Mouse (Mus musculus) gastrocnemius, postnatal 14 days (tissue): Measurements from ENCODE around the gene Xylt2. TPM values are rescaled to one million over a fixed set of nuclear protein-coding genes. Genes with fewer than 3 reads are reported as not detected.
A peak's percentile ranks its signal among the peaks of the same experiment; 100 is the strongest.
"Not testable (repeated sequence)": the region's sequence is repeated elsewhere in the genome, so short reads cannot be mapped to it uniquely, and the experiment has no call there.

Experiments used
- DNase-seq: peaks from one replicate; pipeline ENCODE4 v3.0.0; 2021; ENCODE audit warnings: mixed read lengths
- intact Hi-C: fragments of 180-260 bp; cut with DNase I; formaldehyde crosslinking; loops from one replicate; pipeline ENCODE4 v1.15.1; 2025; ENCODE audit warnings: low total_unique reads
- total RNA-seq, 2 experiments: library from RNA; stranded (reverse); gene quantifications; 2 replicates each; pipeline ENCODE4 v1.2.3; 2021

The Xylt2 gene
- total RNA-seq, 2 experiments from 2014 or later, result 6.6 to 7.8 TPM

DNA sequence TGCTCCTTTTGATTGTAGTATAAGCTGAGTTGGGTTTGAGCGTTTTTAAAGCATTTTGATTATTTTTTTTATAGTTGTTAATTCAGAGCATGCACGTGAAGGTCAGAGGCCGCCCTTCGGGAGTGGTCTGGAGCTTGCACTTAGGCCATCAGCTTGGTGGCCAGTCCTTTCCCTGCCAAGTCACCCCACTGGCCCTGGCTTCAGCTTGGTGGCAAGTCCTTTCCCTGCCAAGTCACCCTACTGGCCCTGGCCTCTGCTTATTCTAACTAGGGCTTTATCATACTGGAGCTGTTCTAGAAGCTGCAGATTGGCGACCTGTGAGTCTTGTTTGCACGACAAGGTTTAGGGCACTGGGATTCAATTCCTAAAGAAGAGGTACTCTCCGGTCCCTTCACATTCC lies 5.1 kb upstream of the Xylt2 start:
- intact Hi-C loops, result no loop called here
- no peak for DNase-seq

DNA sequence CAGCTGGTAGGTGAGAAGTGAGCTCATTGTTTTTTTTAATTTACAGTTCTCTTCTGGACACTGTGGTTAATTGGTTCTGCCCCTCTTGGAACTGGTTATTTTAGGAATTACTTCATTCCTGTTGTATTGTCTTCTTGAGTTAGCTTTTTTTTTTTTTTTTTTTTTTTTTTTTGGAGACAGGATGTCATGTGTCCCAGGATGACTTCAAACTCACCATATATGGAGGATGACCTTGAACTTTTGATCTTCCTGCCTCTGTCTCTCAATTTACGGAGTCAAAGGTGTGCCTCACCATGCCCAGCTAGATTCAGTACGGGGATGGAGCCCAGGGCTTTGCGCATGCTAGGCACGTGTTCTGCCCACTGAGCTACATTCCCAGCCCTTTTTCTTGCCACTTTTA lies 4.3 kb upstream of the Xylt2 start:
- intact Hi-C loops, result no loop called here
- DNase-seq, result no peak

- no peak for DNase-seq
- intact Hi-C loops, result no loop called here
Observed at GRCm38 (mm10) chr11:94680639-94681038, 3.3 kb upstream of the Xylt2 start.

GRCm38 (mm10) chr11:94677607-94678145 lies 361 bp upstream of the Xylt2 start:
- intact Hi-C loops, result no loop called here
- DNase-seq, result no peak

GRCm38 (mm10) chr11:94676308-94676707 lies 1.0 kb downstream of the Xylt2 start:
- no peak for DNase-seq
- intact Hi-C loops, result no loop called here

DNA sequence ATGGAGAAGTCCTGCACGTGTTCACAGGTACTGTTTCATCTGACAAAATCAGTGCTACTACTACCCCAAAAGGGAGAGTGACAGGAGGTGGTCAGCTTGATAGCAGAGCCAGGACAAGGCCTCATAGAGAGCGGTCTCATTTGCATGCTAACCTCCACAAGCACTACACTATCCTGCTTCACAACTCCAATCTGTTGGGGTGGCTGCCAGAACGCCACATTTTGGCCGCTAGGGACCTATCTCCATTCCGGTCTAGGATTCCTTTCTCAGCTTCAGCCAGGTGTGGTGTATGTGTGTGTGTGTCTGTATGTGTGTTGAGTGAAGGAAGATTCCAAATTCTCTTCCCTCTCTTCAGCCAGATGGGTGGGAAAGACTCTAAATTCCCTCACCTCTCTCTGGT lies 1.9 kb downstream of the Xylt2 start:
- intact Hi-C loops, result no loop called here
- DNase-seq, result no peak

DNA sequence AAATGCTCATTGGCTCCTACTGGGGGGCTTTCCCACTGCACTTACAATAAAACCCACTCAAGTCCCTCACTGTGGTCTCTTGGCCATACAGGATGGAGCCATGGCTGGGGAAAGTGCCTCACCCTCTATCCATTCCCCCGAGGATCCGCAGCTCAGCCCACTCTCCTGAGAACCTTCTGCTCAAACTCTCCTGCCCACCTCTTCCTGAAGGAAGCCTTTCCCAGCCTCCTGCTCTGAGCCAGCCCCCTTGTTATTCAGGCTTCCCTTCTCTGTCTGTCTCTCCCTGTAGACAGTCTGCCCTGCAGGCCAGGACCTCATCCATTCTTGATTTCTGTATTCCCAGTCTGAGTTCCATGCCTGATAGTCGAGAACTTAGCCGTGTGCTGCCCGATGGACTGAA lies 2.3 kb downstream of the Xylt2 start:
- intact Hi-C loops, result no loop called here
- no peak for DNase-seq

GRCm38 (mm10) chr11:94665281-94665680 lies 12.0 kb downstream of the Xylt2 start:
- no peak for DNase-seq
- intact Hi-C loops, result no loop called here

GRCm38 (mm10) chr11:94661344-94661743 lies 16.0 kb downstream of the Xylt2 start:
- intact Hi-C loops, result no loop called here
- DNase-seq, result no peak

DNA sequence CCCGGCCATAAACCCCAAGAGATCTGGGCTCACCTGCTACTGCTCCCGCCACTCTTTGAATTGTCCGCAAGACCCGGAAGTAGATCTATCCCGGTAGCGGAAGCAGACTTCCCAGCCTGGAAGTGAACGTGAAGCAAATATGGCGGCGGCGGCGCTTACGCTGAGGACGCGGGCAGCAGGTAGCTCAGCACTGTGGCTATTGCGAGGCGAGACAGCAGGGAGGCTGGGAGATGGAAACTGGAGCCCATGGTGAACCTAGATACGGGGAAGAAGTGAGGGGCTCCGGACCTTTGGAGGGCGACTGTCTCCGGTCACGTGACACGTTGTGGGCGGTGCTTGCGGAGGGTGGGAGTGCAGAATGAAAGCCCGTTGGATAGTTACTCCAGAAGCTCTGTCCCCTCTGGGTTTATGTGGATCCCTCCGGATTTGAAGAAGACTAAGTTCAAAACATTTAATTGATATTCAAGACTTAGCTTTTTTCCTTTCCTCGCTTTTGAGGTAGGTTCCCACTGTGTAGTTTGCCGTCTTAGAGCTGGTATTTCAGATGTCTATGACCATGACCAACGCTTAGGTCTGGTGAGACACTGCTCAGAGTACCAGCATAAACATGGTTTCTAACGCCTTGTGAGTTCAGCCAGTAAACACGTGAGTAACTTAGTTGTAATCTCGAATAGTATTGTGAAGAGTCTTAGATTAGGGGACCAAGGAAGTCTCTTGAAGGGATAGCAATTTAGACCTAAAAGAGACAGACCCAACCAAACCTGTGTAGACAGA lies 23.5 kb downstream of the Xylt2 start, which contains the start of the genes Mrpl27 and Eme1:
Gene Mrpl27, plus strand, starts transcription at position 105 of the 774 bp plus-strand sequence.
Gene Eme1, minus strand, starts transcription at position 302 of the 774 bp plus-strand sequence.
- intact Hi-C loops, result no loop called here
- DNase-seq, result peak; percentile 82

GRCm38 (mm10) chr11:94652973-94653372 lies 24.3 kb downstream of the Xylt2 start:
- no peak for DNase-seq
- intact Hi-C loops, result no loop called here

DNA sequence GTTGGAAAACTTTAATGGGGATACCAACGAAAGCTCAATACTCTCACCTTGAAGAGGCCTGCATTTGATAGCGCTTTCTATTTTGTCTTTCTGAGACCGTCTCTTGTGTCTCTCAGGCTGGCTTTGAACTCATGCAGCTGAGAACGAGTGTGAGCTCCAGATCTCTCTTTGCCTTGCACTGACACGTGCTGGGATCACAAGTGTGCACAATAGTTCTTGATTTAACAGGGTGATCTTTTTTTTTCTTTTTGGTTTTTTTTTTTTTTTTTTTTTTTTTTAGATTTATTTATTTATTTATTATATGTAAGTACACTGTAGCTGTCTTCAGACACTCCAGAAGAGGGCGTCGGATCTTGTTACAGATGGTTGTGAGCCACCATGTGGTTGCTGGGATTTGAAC lies 26.1 kb downstream of the Xylt2 start:
- intact Hi-C loops, DNase-seq: not testable (repeated sequence)

GRCm38 (mm10) chr11:94646457-94646856 lies 30.9 kb downstream of the Xylt2 start:
- no peak for DNase-seq
- intact Hi-C loops, result no loop called here

GRCm38 (mm10) chr11:94644461-94645219 lies 32.7 kb downstream of the Xylt2 start:
- intact Hi-C loops, result no loop called here
- DNase-seq, result no peak

GRCm38 (mm10) chr11:94634431-94634830 lies 42.9 kb downstream of the Xylt2 start:
- DNase-seq, result no peak
- intact Hi-C loops, result loop anchor here (10.0 kb wide), 1 partner anchor 80 kb away; no protein-coding TSS in a partner anchor

GRCm38 (mm10) chr11:94632988-94633387 lies 44.3 kb downstream of the Xylt2 start:
- DNase-seq, result no peak
- intact Hi-C loops, result loop anchor here (10.0 kb wide), 1 partner anchor 82 kb away; no protein-coding TSS in a partner anchor

GRCm38 (mm10) chr11:94631969-94632368 lies 45.3 kb downstream of the Xylt2 start:
- intact Hi-C loops, result loop anchor here (10.0 kb wide), 1 partner anchor 83 kb away; no protein-coding TSS in a partner anchor
- DNase-seq, result no peak

GRCm38 (mm10) chr11:94630199-94631011 lies 46.9 kb downstream of the Xylt2 start:
- DNase-seq, result peak; percentile 65
- intact Hi-C loops, result loop anchor here (10.0 kb wide), 1 partner anchor 84 kb away; no protein-coding TSS in a partner anchor

DNA sequence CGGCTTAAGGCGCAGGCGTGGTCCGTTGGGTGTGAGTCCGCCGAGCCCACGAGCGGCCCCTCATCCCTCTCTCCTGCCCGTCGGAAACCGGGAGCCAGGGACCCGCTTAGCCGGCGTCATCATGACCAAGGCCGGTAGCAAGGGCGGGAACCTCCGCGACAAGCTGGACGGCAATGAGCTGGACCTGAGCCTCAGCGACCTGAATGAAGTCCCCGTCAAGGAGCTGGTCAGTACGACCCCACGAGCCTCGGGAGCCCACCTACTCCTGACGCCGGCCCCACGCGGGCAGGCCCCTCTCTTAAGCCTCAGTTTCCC lies 47.5 kb downstream of the Xylt2 start:
- DNase-seq, result no peak
- intact Hi-C loops, result loop anchor here (10.0 kb wide), 1 partner anchor 85 kb away; no protein-coding TSS in a partner anchor
